Mouse (Mus musculus): ENCODE data around the gene Sash1.

Gene Sash1

GRCm38 (mm10) chr10:8898831-8899511 lies 13.1 kb upstream of the Sash1 start:
- no peak for DNase-seq (ENCODE audit: low read depth, low spot score)

- no peak for DNase-seq (ENCODE audit: low read depth, low spot score)
Measured at GRCm38 (mm10) chr10:8898099-8898777, 12.4 kb upstream of the Sash1 start.

GRCm38 (mm10) chr10:8894965-8895515 lies 9.2 kb upstream of the Sash1 start:
- no peak for DNase-seq (ENCODE audit: low read depth, low spot score)

- no peak for DNase-seq (ENCODE audit: low read depth, low spot score)
Measured at GRCm38 (mm10) chr10:8890511-8890910, 4.6 kb upstream of the Sash1 start.

GRCm38 (mm10) chr10:8889341-8889740 lies 3.5 kb upstream of the Sash1 start:
- no peak for DNase-seq (ENCODE audit: low read depth, low spot score)

GRCm38 (mm10) chr10:8886528-8886854 lies 621 bp upstream of the Sash1 start:
- DNase-seq (ENCODE audit: low read depth, low spot score): no peak

- DNase-seq (ENCODE audit: low read depth, low spot score): no peak
Measured at GRCm38 (mm10) chr10:8885201-8885600, 669 bp downstream of the Sash1 start.

- DNase-seq (ENCODE audit: low read depth, low spot score): no peak
Measured at GRCm38 (mm10) chr10:8884565-8884964, 1.3 kb downstream of the Sash1 start.

GRCm38 (mm10) chr10:8883686-8884085 lies 2.2 kb downstream of the Sash1 start:
- DNase-seq (ENCODE audit: low read depth, low spot score): no peak

- no peak for DNase-seq (ENCODE audit: low read depth, low spot score)
Measured at GRCm38 (mm10) chr10:8881736-8882135, 4.1 kb downstream of the Sash1 start.

GRCm38 (mm10) chr10:8880950-8881675 lies 4.8 kb downstream of the Sash1 start:
- no peak for DNase-seq (ENCODE audit: low read depth, low spot score)

GRCm38 (mm10) chr10:8878824-8879223 lies 7.0 kb downstream of the Sash1 start:
- DNase-seq (ENCODE audit: low read depth, low spot score): no peak

- no peak for DNase-seq (ENCODE audit: low read depth, low spot score)
Measured at GRCm38 (mm10) chr10:8878381-8878780, 7.5 kb downstream of the Sash1 start.

- no peak for DNase-seq (ENCODE audit: low read depth, low spot score)
Measured at GRCm38 (mm10) chr10:8873631-8874370, 12.1 kb downstream of the Sash1 start.

- DNase-seq (ENCODE audit: low read depth, low spot score): no peak
Measured at GRCm38 (mm10) chr10:8872788-8873187, 13.1 kb downstream of the Sash1 start.

- no peak for DNase-seq (ENCODE audit: low read depth, low spot score)
Measured at GRCm38 (mm10) chr10:8871935-8872334, 13.9 kb downstream of the Sash1 start.

GRCm38 (mm10) chr10:8870368-8870767 lies 15.5 kb downstream of the Sash1 start:
- DNase-seq (ENCODE audit: low read depth, low spot score): no peak

GRCm38 (mm10) chr10:8866062-8866642 lies 19.7 kb downstream of the Sash1 start:
- DNase-seq (ENCODE audit: low read depth, low spot score): no peak

GRCm38 (mm10) chr10:8860655-8861054 lies 25.2 kb downstream of the Sash1 start:
- DNase-seq (ENCODE audit: low read depth, low spot score): no peak

GRCm38 (mm10) chr10:8858718-8859117 lies 27.2 kb downstream of the Sash1 start:
- no peak for DNase-seq (ENCODE audit: low read depth, low spot score)

- no peak for DNase-seq (ENCODE audit: low read depth, low spot score)
Measured at GRCm38 (mm10) chr10:8856942-8857341, 28.9 kb downstream of the Sash1 start.
